Mouse (Mus musculus): ENCODE results near the gene Mast4. TPM values are rescaled to one million over a fixed set of nuclear protein-coding genes. Genes with fewer than 3 reads are reported as not detected.

Gene Mast4
- polyA plus RNA-seq, 1 experiment = 10.8 TPM

- no peaks in the 10 kb centered on the region for H3K27me3 ChIP-seq (ENCODE audit: control insufficient read depth, insufficient read depth, insufficient read length)
- H3K4me3 ChIP-seq (ENCODE audit: insufficient read depth, poor library complexity, severe bottlenecking) = no peak overlapping the region
- no peaks in the 10 kb centered on the region for H3K79me2 ChIP-seq (ENCODE audit: control insufficient read depth, insufficient read depth)
- no peak overlapping the region for H3ac ChIP-seq (ENCODE audit: control insufficient read depth, insufficient read length, low read depth)
- no peaks in the 10 kb centered on the region for H3K36me3 ChIP-seq (ENCODE audit: control insufficient read depth, insufficient read depth)
- H3K79me3 ChIP-seq (ENCODE audit: low read depth) = no peaks in the 10 kb centered on the region
- TF ChIP-seq CTCF (IDR thresholded peaks at IDR 0.05; ENCODE audit: control insufficient read depth, insufficient read depth, insufficient read length) = no peak
- TF ChIP-seq CEBPB (IDR thresholded peaks at IDR 0.05; ENCODE audit: low read depth) = no peak
- no peak for TF ChIP-seq MAX (IDR thresholded peaks at IDR 0.05)
- no peak for TF ChIP-seq MYOG (IDR thresholded peaks at IDR 0.05; ENCODE audit: control insufficient read depth, extremely low read depth, insufficient read length)
- no peak for TF ChIP-seq FOSL1 (IDR thresholded peaks at IDR 0.05; ENCODE audit: insufficient read depth, low read length, poor library complexity, severe bottlenecking)
- TF ChIP-seq USF1 (IDR thresholded peaks at IDR 0.05; ENCODE audit: low read depth) = no peak
- TF ChIP-seq MYOD1 (IDR thresholded peaks at IDR 0.05; ENCODE audit: control insufficient read depth, insufficient read length, low read depth) = no peak
These were observed 10.5 kb upstream of the Mast4 start for GRCm38 (mm10) chr13:103344749-103345148.

GRCm38 (mm10) chr13:103344006-103344720 is 9.9 kb upstream of the Mast4 start:
- no peaks in the 10 kb centered on the region for H3K79me3 ChIP-seq (ENCODE audit: low read depth)
- H3K27me3 ChIP-seq (ENCODE audit: control insufficient read depth, insufficient read depth, insufficient read length) = no peaks in the 10 kb centered on the region
- H3K4me3 ChIP-seq (ENCODE audit: insufficient read depth, poor library complexity, severe bottlenecking) = no peak overlapping the region
- no peaks in the 10 kb centered on the region for H3K79me2 ChIP-seq (ENCODE audit: control insufficient read depth, insufficient read depth)
- no peaks in the 10 kb centered on the region for H3K36me3 ChIP-seq (ENCODE audit: control insufficient read depth, insufficient read depth)
- TF ChIP-seq FOSL1 (IDR thresholded peaks at IDR 0.05; ENCODE audit: insufficient read depth, low read length, poor library complexity, severe bottlenecking) (no peak), CEBPB (IDR thresholded peaks at IDR 0.05; ENCODE audit: low read depth) (no peak), CTCF (IDR thresholded peaks at IDR 0.05; ENCODE audit: control insufficient read depth, insufficient read depth, insufficient read length) (no peak), MAX (IDR thresholded peaks at IDR 0.05) (no peak), MYOG (IDR thresholded peaks at IDR 0.05; ENCODE audit: control insufficient read depth, extremely low read depth, insufficient read length) (no peak), MYOD1 (IDR thresholded peaks at IDR 0.05; ENCODE audit: control insufficient read depth, insufficient read length, low read depth) (no peak), USF1 (IDR thresholded peaks at IDR 0.05; ENCODE audit: low read depth) (no peak)
- no peak overlapping the region for H3ac ChIP-seq (ENCODE audit: control insufficient read depth, insufficient read length, low read depth)

- H3K4me3 ChIP-seq (ENCODE audit: insufficient read depth, poor library complexity, severe bottlenecking) = no peak overlapping the region
- no peaks in the 10 kb centered on the region for H3K79me2 ChIP-seq (ENCODE audit: control insufficient read depth, insufficient read depth)
- H3K36me3 ChIP-seq (ENCODE audit: control insufficient read depth, insufficient read depth) = no peaks in the 10 kb centered on the region
- no peak for TF ChIP-seq FOSL1 (IDR thresholded peaks at IDR 0.05; ENCODE audit: insufficient read depth, low read length, poor library complexity, severe bottlenecking)
- TF ChIP-seq MAX (IDR thresholded peaks at IDR 0.05) = no peak
- no peak for TF ChIP-seq CEBPB (IDR thresholded peaks at IDR 0.05; ENCODE audit: low read depth)
- TF ChIP-seq MYOG (IDR thresholded peaks at IDR 0.05; ENCODE audit: control insufficient read depth, extremely low read depth, insufficient read length) = no peak
- H3K79me3 ChIP-seq (ENCODE audit: low read depth) = no peaks in the 10 kb centered on the region
- H3K27me3 ChIP-seq (ENCODE audit: control insufficient read depth, insufficient read depth, insufficient read length) = no peaks in the 10 kb centered on the region
- H3ac ChIP-seq (ENCODE audit: control insufficient read depth, insufficient read length, low read depth) = no peak overlapping the region
These were observed 6.7 kb upstream of the Mast4 start for GRCm38 (mm10) chr13:103341031-103341430.

- no peaks in the 10 kb centered on the region for H3K36me3 ChIP-seq (ENCODE audit: control insufficient read depth, insufficient read depth)
- H3K4me3 ChIP-seq (ENCODE audit: insufficient read depth, poor library complexity, severe bottlenecking) = no peak overlapping the region
- TF ChIP-seq FOSL1 (IDR thresholded peaks at IDR 0.05; ENCODE audit: insufficient read depth, low read length, poor library complexity, severe bottlenecking) = no peak
- TF ChIP-seq MAX (IDR thresholded peaks at IDR 0.05) = no peak
- no peak for TF ChIP-seq CEBPB (IDR thresholded peaks at IDR 0.05; ENCODE audit: low read depth)
- TF ChIP-seq CTCF (IDR thresholded peaks at IDR 0.05; ENCODE audit: control insufficient read depth, insufficient read depth, insufficient read length) = no peak
- no peak for TF ChIP-seq USF1 (IDR thresholded peaks at IDR 0.05; ENCODE audit: low read depth)
- TF ChIP-seq MYOG (IDR thresholded peaks at IDR 0.05; ENCODE audit: control insufficient read depth, extremely low read depth, insufficient read length) = no peak
- TF ChIP-seq MYOD1 (IDR thresholded peaks at IDR 0.05; ENCODE audit: control insufficient read depth, insufficient read length, low read depth) = no peak
- H3K27me3 ChIP-seq (ENCODE audit: control insufficient read depth, insufficient read depth, insufficient read length) = no peaks in the 10 kb centered on the region
- no peak overlapping the region for H3ac ChIP-seq (ENCODE audit: control insufficient read depth, insufficient read length, low read depth)
- peaks cover 3% of the 10 kb centered on the region for H3K79me2 ChIP-seq (ENCODE audit: control insufficient read depth, insufficient read depth)
- H3K79me3 ChIP-seq (ENCODE audit: low read depth) = no peaks in the 10 kb centered on the region
These were observed 4.3 kb upstream of the Mast4 start for GRCm38 (mm10) chr13:103338616-103339015.

GRCm38 (mm10) chr13:103336237-103336636 is 1.9 kb upstream of the Mast4 start:
- TF ChIP-seq CTCF (IDR thresholded peaks at IDR 0.05; ENCODE audit: control insufficient read depth, insufficient read depth, insufficient read length) (no peak), MYOG (IDR thresholded peaks at IDR 0.05; ENCODE audit: control insufficient read depth, extremely low read depth, insufficient read length) (no peak), MAX (IDR thresholded peaks at IDR 0.05) (no peak), MYOD1 (IDR thresholded peaks at IDR 0.05; ENCODE audit: control insufficient read depth, insufficient read length, low read depth) (no peak), CEBPB (IDR thresholded peaks at IDR 0.05; ENCODE audit: low read depth) (no peak), FOSL1 (IDR thresholded peaks at IDR 0.05; ENCODE audit: insufficient read depth, low read length, poor library complexity, severe bottlenecking) (no peak)
- H3K36me3 ChIP-seq (ENCODE audit: control insufficient read depth, insufficient read depth) = no peaks in the 10 kb centered on the region
- H3ac ChIP-seq (ENCODE audit: control insufficient read depth, insufficient read length, low read depth) = no peak overlapping the region
- H3K27me3 ChIP-seq (ENCODE audit: control insufficient read depth, insufficient read depth, insufficient read length) = no peaks in the 10 kb centered on the region
- peaks cover 27% of the 10 kb centered on the region for H3K79me2 ChIP-seq (ENCODE audit: control insufficient read depth, insufficient read depth)
- no peak overlapping the region for H3K4me3 ChIP-seq (ENCODE audit: insufficient read depth, poor library complexity, severe bottlenecking)
- peaks cover 5% of the 10 kb centered on the region for H3K79me3 ChIP-seq (ENCODE audit: low read depth)

Measured in C2C12 (cell line).